Mouse (Mus musculus) thymus, adult 2 months (tissue): ENCODE measurements around the gene Zbtb48.

Source experiments
- CTCF ChIP-seq: fragments of 200-500 bp; IDR thresholded peaks from 2 replicates; pipeline ENCODE4 v1.5.1; 2012; ENCODE audit warnings: mild to moderate bottlenecking, control low read depth, low read length, moderate library complexity, borderline replicate concordance; ENCODE audit not compliant: control insufficient read depth, poor library complexity, insufficient read depth; ENCODE audit errors: extremely low read depth
- POLR2A ChIP-seq: fragments of 200-500 bp; IDR thresholded peaks from 2 replicates; pipeline ENCODE4 v1.6.1; 2012; ENCODE audit warnings: mild to moderate bottlenecking, low read length, control low read depth, moderate library complexity; ENCODE audit not compliant: control insufficient read depth, poor library complexity, insufficient read depth; ENCODE audit errors: extremely low read depth

- TF ChIP-seq POLR2A: no peak
- TF ChIP-seq CTCF: no peak
These were observed 5.0 kb downstream of the Zbtb48 start for GRCm38 (mm10) chr4:152022506-152022905.
